Mouse (Mus musculus) left cerebral cortex, postnatal 4 days (tissue): ENCODE results near the gene Fam167b. TPM values are rescaled to one million over a fixed set of nuclear protein-coding genes. Genes with fewer than 3 reads are reported as not detected.

Experiments used
- DNase-seq: peaks from one replicate; pipeline ENCODE4 v3.0.0-alpha.2; 2022
- intact Hi-C: fragments of 180-260 bp; cut with DNase I; formaldehyde crosslinking; loops from one replicate; pipeline ENCODE4 v1.15.1; 2025
- total RNA-seq, 2 experiments: library from RNA; stranded (reverse); gene quantifications; 2 replicates each; pipeline ENCODE4 v1.2.3; 2021

The Fam167b gene
- total RNA-seq, 2 experiments from 2014 or later = not detected

GRCm38 (mm10) chr4:129608426-129609025 is 30.2 kb upstream of the Fam167b start:
- DNase-seq = peak; percentile 85
- intact Hi-C loops = loop anchor here (10.0 kb wide), 1 partner anchor 94 kb away; the partner anchor contains the start of gene Marcksl1

GRCm38 (mm10) chr4:129600233-129601158 is 22.1 kb upstream of the Fam167b start, which contains the start of the genes Eif3i and Tmem234:
Gene Eif3i, minus strand, starts transcription at chr4:129600648.
Gene Tmem234, plus strand, starts transcription at chr4:129600668.
- intact Hi-C loops = loop anchor here (5.0 to 10.0 kb wide), 2 partner anchors 53 to 86 kb away; partner anchors contain the start of gene Marcksl1
- DNase-seq = peak; percentile 79

- intact Hi-C loops = no loop called here
- DNase-seq = no peak
Measured at GRCm38 (mm10) chr4:129588865-129589264, 10.5 kb upstream of the Fam167b start.

GRCm38 (mm10) chr4:129586943-129587342 is 8.6 kb upstream of the Fam167b start:
- intact Hi-C loops = no loop called here
- DNase-seq = no peak

GRCm38 (mm10) chr4:129585773-129586172 is 7.4 kb upstream of the Fam167b start:
- intact Hi-C loops = no loop called here
- DNase-seq = no peak

- DNase-seq = peak; percentile 84
- intact Hi-C loops = no loop called here
Measured at GRCm38 (mm10) chr4:129584884-129585608, 6.7 kb upstream of the Fam167b start.

- intact Hi-C loops = no loop called here
- DNase-seq = no peak
Measured at GRCm38 (mm10) chr4:129584370-129584769, 6.0 kb upstream of the Fam167b start.

GRCm38 (mm10) chr4:129582251-129582650 is 3.9 kb upstream of the Fam167b start:
- intact Hi-C loops = no loop called here
- DNase-seq = no peak

GRCm38 (mm10) chr4:129580347-129580746 is 2.0 kb upstream of the Fam167b start:
- peak; percentile 8 for DNase-seq
- intact Hi-C loops = no loop called here

GRCm38 (mm10) chr4:129577688-129578087 is 661 bp downstream of the Fam167b start:
- intact Hi-C loops = no loop called here
- DNase-seq = no peak

GRCm38 (mm10) chr4:129576863-129577491 is 1.4 kb downstream of the Fam167b start:
- intact Hi-C loops = no loop called here
- DNase-seq = peak; percentile 81

- intact Hi-C loops = no loop called here
- no peak for DNase-seq
Measured at GRCm38 (mm10) chr4:129575171-129575844, 3.0 kb downstream of the Fam167b start.

GRCm38 (mm10) chr4:129573430-129573829 is 4.9 kb downstream of the Fam167b start, which contains the start of gene Lck:
Gene Lck, minus strand, starts transcription at chr4:129573641.
- intact Hi-C loops = no loop called here
- no peak for DNase-seq

- no peak for DNase-seq
- intact Hi-C loops = no loop called here
Measured at GRCm38 (mm10) chr4:129573093-129573370, 5.3 kb downstream of the Fam167b start.

- intact Hi-C loops = no loop called here
- no peak for DNase-seq
Measured at GRCm38 (mm10) chr4:129572236-129573092, 5.9 kb downstream of the Fam167b start.

- no peak for DNase-seq
- intact Hi-C loops = no loop called here
Measured at GRCm38 (mm10) chr4:129571551-129572084, 6.7 kb downstream of the Fam167b start.

- intact Hi-C loops = no loop called here
- no peak for DNase-seq
Measured at GRCm38 (mm10) chr4:129570028-129570427, 8.3 kb downstream of the Fam167b start.

GRCm38 (mm10) chr4:129568366-129568765 is 10.0 kb downstream of the Fam167b start:
- no peak for DNase-seq
- intact Hi-C loops = no loop called here

GRCm38 (mm10) chr4:129565139-129565538 is 13.2 kb downstream of the Fam167b start:
- intact Hi-C loops = no loop called here
- DNase-seq = no peak
